Mouse (Mus musculus): ENCODE measurements around the gene Gstp1.
A peak's percentile ranks its signal among the peaks of the same experiment; 100 is the strongest.
"Not testable (repeated sequence)": the region's sequence is repeated elsewhere in the genome, so short reads cannot be mapped to it uniquely, and the experiment has no call there.

Gstp1 gene

GRCm38 (mm10) chr19:4040941-4041340 is 3.2 kb upstream of the Gstp1 start:
- not testable (repeated sequence) for DNase-seq (ENCODE audit: low read depth, low spot score)

- DNase-seq (ENCODE audit: low read depth, low spot score), result not testable (repeated sequence)
Observed at GRCm38 (mm10) chr19:4037154-4037787, 514 bp downstream of the Gstp1 start.

DNA sequence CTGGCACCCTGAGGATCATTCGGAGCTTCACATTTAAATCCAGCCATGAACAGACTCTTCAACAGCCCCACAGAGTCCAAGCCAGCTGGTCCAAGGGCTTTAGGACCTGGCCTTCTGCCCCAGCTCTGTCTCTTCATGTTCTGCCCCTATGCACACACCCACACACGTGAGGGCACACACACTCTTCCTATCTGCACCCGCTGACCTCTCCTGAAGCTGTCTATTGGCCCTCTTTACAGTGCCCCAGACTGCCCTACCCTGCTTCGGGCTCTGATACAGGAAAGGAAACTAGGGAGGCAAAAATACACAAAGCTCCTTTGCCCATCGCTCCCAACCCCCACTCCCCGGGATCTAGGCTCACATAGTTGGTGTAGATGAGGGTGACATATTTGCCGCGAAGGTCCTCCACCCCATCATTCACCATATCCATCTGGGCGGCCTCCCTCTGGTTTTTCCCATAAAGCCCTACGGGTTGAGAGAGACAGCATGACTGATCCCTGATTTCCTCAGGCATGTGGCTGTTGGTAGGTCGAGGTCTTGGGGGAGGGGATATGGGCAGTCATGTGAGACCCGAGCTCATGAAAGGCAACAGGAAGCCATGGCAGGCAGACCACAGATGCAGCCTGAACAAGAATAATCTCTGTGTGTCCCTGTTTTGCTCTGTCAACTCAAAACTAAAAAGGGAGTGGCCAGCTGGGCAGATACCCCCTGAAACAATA is 1.3 kb downstream of the Gstp1 start:
- DNase-seq (ENCODE audit: low read depth, low spot score), result no peak

DNA sequence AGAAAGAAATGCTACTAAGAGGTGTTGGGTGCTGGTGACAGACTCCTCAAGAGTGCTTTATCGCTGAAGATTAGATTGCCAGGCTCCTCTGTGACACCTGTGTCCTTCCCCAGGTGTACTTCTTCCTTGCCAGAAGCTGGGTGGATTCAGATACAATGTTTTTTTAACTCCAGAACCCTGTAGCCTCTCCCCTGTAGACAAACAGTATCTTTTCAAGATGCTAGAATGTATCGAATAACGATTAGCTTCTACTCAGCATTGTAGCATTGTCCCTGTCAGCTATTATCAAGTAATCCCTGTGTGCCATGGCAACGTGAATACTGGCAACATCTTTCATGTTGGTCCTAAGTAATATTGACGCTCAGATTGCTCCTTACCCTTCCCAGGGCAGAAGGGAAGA is 4.0 kb downstream of the Gstp1 start:
- no peak for DNase-seq (ENCODE audit: low read depth, low spot score)

- no peak for DNase-seq (ENCODE audit: low read depth, low spot score)
Observed at GRCm38 (mm10) chr19:4033298-4033697, 4.5 kb downstream of the Gstp1 start.

- DNase-seq (ENCODE audit: low read depth, low spot score), result no peak
Observed at GRCm38 (mm10) chr19:4032668-4033067, 5.1 kb downstream of the Gstp1 start.

DNA sequence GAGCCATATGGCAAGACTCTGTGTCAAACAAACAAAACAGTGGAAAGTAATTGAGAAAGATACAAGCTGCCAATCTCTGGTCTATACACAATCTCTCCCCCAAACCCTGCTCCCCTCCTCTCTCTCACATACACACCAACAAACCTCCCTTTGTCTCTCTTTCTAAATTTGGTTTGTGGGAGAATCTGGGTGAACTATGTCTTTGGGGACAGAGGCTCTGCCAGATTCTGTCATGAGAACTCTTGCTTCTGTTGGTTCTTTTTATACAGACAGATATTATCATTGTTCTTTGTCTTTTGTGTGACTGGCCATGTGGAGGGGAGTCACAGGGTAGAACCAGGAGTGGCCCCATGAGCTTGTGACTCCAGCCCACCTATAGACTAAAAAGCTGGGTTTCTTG is 10.2 kb downstream of the Gstp1 start:
- DNase-seq (ENCODE audit: low read depth, low spot score), result no peak

DNA sequence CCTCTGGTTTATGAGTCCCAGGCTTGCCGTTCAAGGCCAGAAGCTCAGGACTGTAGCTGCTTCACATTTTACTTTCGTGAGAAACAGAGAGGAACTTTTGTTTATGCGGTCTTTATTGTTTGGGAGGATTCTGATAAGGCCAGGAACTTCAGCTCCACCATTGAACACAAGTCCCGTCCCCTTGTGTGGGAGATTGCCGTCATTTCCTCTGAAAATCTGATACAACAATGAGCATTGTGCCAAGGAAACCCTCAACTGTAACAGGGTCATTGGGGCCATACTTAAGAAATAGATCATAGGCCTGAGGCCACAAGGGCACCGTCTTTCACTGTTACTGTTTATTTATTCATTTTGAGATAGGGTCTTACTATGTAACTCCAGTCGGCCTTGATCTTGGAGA is 14.6 kb downstream of the Gstp1 start:
- no peak for DNase-seq (ENCODE audit: low read depth, low spot score)

- DNase-seq (ENCODE audit: low read depth, low spot score), result peak; percentile 77
Observed at GRCm38 (mm10) chr19:4018743-4019583, 18.8 kb downstream of the Gstp1 start.

GRCm38 (mm10) chr19:4017921-4018587 is 19.7 kb downstream of the Gstp1 start:
- no peak for DNase-seq (ENCODE audit: low read depth, low spot score)

- DNase-seq (ENCODE audit: low read depth, low spot score), result no peak
Observed at GRCm38 (mm10) chr19:4015635-4016034, 22.1 kb downstream of the Gstp1 start.

- no peak for DNase-seq (ENCODE audit: low read depth, low spot score)
Observed at GRCm38 (mm10) chr19:4014802-4015201, 23.0 kb downstream of the Gstp1 start.

GRCm38 (mm10) chr19:4013066-4013465 is 24.7 kb downstream of the Gstp1 start:
- DNase-seq (ENCODE audit: low read depth, low spot score), result no peak

- DNase-seq (ENCODE audit: low read depth, low spot score), result peak; percentile 98
Observed at GRCm38 (mm10) chr19:4012432-4013022, 25.3 kb downstream of the Gstp1 start, which contains the start of gene Ndufv1. Ndufv1 (minus strand) TSS chr19:4012806.

DNA sequence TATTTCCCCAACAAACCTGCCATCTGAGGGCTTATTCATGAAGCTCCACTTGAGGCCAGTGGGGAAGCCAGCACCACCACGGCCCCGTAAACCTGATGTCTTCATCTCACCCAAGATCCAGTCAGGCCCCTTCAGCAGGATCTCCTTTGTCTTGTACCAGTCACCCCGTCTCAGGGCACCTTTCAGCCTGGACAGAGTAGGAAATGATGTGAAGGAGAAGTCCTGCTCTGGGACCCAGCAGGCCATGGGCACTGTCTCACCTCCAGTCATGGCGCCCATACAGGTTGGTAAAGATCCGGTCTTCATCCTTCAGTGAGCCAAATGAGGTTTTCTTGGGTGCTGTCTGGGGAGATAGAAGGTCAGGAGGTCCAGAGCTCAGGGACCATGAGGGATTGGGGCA is 26.7 kb downstream of the Gstp1 start:
- DNase-seq (ENCODE audit: low read depth, low spot score), result no peak

DNA sequence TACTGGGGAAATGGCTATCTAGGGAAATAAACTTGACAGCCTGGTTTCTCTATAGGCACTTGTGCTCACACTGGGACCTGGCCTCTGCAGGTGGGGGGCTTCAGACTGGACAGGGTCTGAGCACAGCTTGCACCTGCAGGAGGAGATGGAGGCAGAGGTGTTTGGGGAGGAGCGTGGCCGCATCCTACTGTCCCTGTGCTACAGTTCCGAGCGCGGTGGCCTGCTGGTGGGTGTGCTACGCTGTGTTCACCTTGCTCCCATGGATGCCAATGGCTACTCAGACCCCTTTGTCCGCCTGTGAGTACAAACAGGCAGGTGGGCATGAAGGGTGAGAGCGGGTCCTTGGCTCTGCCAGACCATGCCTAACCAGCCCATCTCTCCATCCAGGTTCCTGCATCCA is 31.8 kb downstream of the Gstp1 start:
- no peak for DNase-seq (ENCODE audit: low read depth, low spot score)

DNA sequence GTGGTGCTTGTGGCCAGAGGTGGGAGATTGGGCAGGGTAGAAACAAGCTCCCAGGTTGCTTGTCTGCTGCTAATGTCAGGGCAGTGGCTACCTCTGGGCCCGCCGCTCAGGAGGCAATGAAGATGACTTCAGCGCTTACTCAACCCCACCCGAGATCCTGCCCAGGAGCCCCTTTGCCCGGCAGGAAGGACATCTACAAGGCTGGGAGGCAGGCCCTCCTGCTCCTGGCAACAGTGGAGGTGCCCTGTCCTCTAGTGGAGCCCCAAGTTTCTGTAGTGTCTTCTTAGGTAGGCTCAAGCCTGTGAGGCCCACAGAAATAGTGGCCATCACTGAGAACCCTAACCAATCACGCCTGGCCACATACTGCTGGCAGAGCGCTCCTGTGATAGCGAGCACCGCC is 32.7 kb downstream of the Gstp1 start:
- DNase-seq (ENCODE audit: low read depth, low spot score), result no peak

- DNase-seq (ENCODE audit: low read depth, low spot score), result no peak
Observed at GRCm38 (mm10) chr19:4004331-4004730, 33.5 kb downstream of the Gstp1 start.

- no peak for DNase-seq (ENCODE audit: low read depth, low spot score)
Observed at GRCm38 (mm10) chr19:4003641-4004040, 34.1 kb downstream of the Gstp1 start.

DNA sequence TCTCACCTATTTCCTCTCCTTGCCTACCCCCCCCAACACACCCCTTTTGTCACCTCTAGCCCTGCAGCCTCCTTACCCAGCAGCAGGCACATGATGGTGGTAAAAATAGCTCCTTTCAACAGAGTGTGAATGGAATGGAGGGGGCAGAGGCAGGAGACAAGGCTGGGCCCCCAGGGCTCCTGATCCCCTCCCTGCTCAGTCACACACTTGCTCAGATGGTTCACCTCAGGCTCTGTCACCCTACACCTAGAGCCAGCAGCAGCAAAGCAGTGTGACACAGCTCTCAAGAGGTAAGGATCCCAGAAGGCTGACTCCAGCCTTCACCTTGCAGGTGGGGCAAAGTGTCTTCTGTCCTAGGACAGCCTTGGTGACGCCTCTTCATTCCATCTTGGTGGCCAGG is 34.7 kb downstream of the Gstp1 start, which contains the start of gene Doc2g:
Doc2g (plus strand) TSS at position 202 of the 400 bp plus-strand sequence.
- DNase-seq (ENCODE audit: low read depth, low spot score), result no peak

DNA sequence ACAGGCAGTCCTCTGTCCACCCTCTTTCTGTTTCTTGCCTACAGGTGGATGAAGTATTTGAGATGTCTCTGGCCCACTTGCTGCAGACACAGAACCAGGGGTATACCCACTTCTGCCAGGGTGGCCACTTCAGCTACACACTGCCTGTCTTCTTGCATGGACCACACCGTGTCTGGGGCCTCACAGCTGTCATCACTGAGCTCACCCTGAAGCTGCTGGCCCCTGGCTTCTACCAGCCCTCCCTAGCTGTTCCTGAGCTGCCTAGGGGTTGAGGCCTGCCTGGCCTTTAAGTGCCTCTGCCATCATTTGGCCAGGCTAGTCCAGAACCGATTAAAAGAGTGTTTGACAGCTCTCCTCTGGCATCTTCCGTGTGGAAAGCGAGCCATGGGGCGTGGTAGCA is 36.0 kb downstream of the Gstp1 start:
- DNase-seq (ENCODE audit: low read depth, low spot score), result no peak

Measured in CD4-positive helper T cell, adult 2 months (primary cell).